Mouse (Mus musculus) forebrain, embryonic 11.5 days (tissue): ENCODE data around the gene Wnt9a. TPM values are rescaled to one million over a fixed set of nuclear protein-coding genes. Genes with fewer than 3 reads are reported as not detected.
A peak's percentile ranks its signal among the peaks of the same experiment; 100 is the strongest.

ENCODE experiments used
- ATAC-seq: fragments of 200-750 bp; cut with Nextera tagmentation; replicated peaks from 2 replicates; pipeline ENCODE4 v1.8.0; 2017; ENCODE audit warnings: moderate TSS enrichment; ENCODE audit not compliant: low FRiP score
- DNase-seq: peaks from one replicate; pipeline ENCODE4 v3.0.0-alpha.2; 2017; ENCODE audit warnings: low spot score
- H3K27ac ChIP-seq: fragments of 300-500 bp; sonication (generic); 2 replicates; pipeline ENCODE4 v1.5.1; 2014; ENCODE audit warnings: low read depth, low read length
- H3K27me3 ChIP-seq: fragments of 300-500 bp; sonication (generic); 2 replicates; pipeline ENCODE4 v1.6.1; 2014; ENCODE audit warnings: mild to moderate bottlenecking, low read length, mixed read lengths; ENCODE audit not compliant: control insufficient read depth, insufficient read depth
- H3K36me3 ChIP-seq: fragments of 300-500 bp; sonication (generic); 2 replicates; pipeline ENCODE4 v1.6.1; 2014; ENCODE audit warnings: mild to moderate bottlenecking, low read length, moderate library complexity, mixed read lengths; ENCODE audit not compliant: control insufficient read depth, insufficient read depth
- H3K4me1 ChIP-seq: fragments of 300-500 bp; sonication (generic); replicated peaks from 2 replicates; pipeline ENCODE4 v1.6.1; 2014; ENCODE audit warnings: low read length, mixed read lengths; ENCODE audit not compliant: control insufficient read depth, insufficient read depth
- H3K4me2 ChIP-seq: fragments of 300-500 bp; sonication (generic); 2 replicates; pipeline ENCODE4 v1.6.1; 2014; ENCODE audit warnings: low read depth, mild to moderate bottlenecking, low read length, moderate library complexity, mixed read lengths; ENCODE audit not compliant: severe bottlenecking
- H3K4me3 ChIP-seq: fragments of 300-500 bp; sonication (generic); 2 replicates; pipeline ENCODE4 v1.5.1; 2014; ENCODE audit warnings: low read depth, low read length
- H3K9ac ChIP-seq: fragments of 300-500 bp; sonication (generic); 2 replicates; pipeline ENCODE4 v1.6.1; 2014; ENCODE audit warnings: low read length
- H3K9me3 ChIP-seq: fragments of 300-500 bp; sonication (generic); 2 replicates; pipeline ENCODE4 v1.6.1; 2016; ENCODE audit warnings: low read length, mixed read lengths; ENCODE audit not compliant: control insufficient read depth
- WGBS: fragments of 180-500 bp; shearing (Covaris S2); extraction: QIAGEN DNeasy Blood & Tissue Kit; methylation state at CpG from one replicate; pipeline ENCODE4 v1.1.7; 2014; 5-methylcytosine and 5-hydroxymethylcytosine counted together
- polyA plus RNA-seq: library from polyadenylated mRNA; unstranded; fragments of >200 nt; fragmentation: Nextera tagmentation; extraction: Ambion mirVana; gene quantifications from 2 replicates; pipeline ENCODE4 v1.2.1, GENCODE M21; 2014

Wnt9a gene
- 4.3 and 4.7 TPM in 2 replicates for polyA plus RNA-seq

- H3K4me1 ChIP-seq: peaks cover 26% of the 10 kb centered on the region
- H3K36me3 ChIP-seq: no peaks in the 10 kb centered on the region
- H3K9ac ChIP-seq: peak within 1 kb of the TSS; percentile 64
- under 1% methylated on average over 107 of the region's 128 CpGs for WGBS
- H3K4me2 ChIP-seq: peak within 1 kb of the TSS; percentile 78
- DNase-seq (peak; percentile 83), ATAC-seq (peak; percentile 54)
- H3K9me3 ChIP-seq: no peaks in the 10 kb centered on the region
- H3K27me3 ChIP-seq: peaks cover 48% of the 10 kb centered on the region
- H3K4me3 ChIP-seq: peak within 1 kb of the TSS; percentile 55
- H3K27ac ChIP-seq: 0 out of 2 replicates have a peak within 1 kb of the TSS, but pooled peaks have one; percentile 18
Measured at GRCm38 (mm10) chr11:59306461-59307421, at the start of gene Wnt9a. Gene Wnt9a, plus strand, starts transcription at chr11:59306928.

DNA sequence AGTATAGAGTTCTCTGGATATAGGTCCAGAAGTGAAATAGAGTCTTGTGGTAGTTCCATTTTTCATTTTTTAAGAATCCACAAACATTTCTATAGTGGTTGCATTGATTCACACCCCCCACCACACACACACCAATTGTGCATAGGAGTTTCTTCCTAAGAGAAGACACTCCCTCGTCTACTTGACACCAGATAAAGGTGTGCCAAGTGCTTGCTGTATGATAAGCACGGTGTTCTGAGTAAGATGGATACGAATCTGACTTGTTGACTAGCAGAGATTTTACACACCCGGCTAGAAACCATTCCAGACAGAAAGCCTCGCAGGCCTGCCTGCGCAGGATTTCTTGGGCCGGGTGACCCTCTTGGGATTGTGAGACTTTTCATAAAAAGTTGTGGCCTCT is 47.1 kb upstream of the Wnt9a start:
- H3K4me1 ChIP-seq: peaks cover 12% of the 10 kb centered on the region; the same call in 1 of the 2 replicates
- no peak overlapping the region for H3K4me3 ChIP-seq
- H3K36me3 ChIP-seq: no peaks in the 10 kb centered on the region
- no peak overlapping the region for H3K27ac ChIP-seq
- no peak overlapping the region for H3K4me2 ChIP-seq
- 84% methylated on average over 7 of the region's 7 CpGs for WGBS
- H3K9me3 ChIP-seq: no peaks in the 10 kb centered on the region
- no peak overlapping the region for H3K9ac ChIP-seq
- no peak for DNase-seq
- no peak for ATAC-seq
- peaks cover 3% of the 10 kb centered on the region; the same call in 1 of the 2 replicates for H3K27me3 ChIP-seq

- peaks cover 14% of the 10 kb centered on the region for H3K27me3 ChIP-seq
- no peak overlapping the region for H3K9ac ChIP-seq
- H3K4me2 ChIP-seq: no peak overlapping the region
- H3K27ac ChIP-seq: no peak overlapping the region
- H3K4me1 ChIP-seq: peaks cover 13% of the 10 kb centered on the region; the same call in 1 of the 2 replicates
- no peaks in the 10 kb centered on the region for H3K9me3 ChIP-seq
- H3K36me3 ChIP-seq: no peaks in the 10 kb centered on the region
- H3K4me3 ChIP-seq: no peak overlapping the region
- DNase-seq (no peak), ATAC-seq (no peak)
- WGBS: 82% methylated on average over 10 of the region's 10 CpGs
Measured at GRCm38 (mm10) chr11:59260706-59261493, 45.8 kb upstream of the Wnt9a start.

DNA sequence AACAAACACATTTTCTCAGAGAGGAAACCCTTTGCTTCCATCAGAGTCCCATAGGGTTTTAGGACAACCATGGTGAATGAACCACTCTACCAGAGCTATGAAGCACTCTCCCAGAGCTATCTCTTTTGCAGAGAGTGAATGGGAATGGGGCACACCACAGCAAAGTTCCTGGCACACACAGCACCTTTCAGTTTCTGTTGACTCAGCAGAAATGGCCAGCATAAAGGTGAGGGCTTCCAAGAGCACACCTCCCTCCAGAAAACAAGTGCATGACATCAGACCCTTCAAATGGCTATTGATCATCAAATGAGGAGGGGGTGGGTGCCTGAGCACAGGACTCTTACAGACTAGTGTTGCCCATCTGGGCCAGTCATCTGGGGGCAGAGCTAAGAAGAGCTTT is 44.4 kb upstream of the Wnt9a start:
- DNase-seq (no peak), ATAC-seq (no peak)
- Histone ChIP-seq H3K9ac (no peak overlapping the region), H3K27me3 (peaks cover 25% of the 10 kb centered on the region), H3K4me1 (peaks cover 16% of the 10 kb centered on the region; the same call in 1 of the 2 replicates), H3K27ac (no peak overlapping the region), H3K4me2 (no peak overlapping the region), H3K36me3 (no peaks in the 10 kb centered on the region), H3K9me3 (no peaks in the 10 kb centered on the region), H3K4me3 (no peak overlapping the region)

DNA sequence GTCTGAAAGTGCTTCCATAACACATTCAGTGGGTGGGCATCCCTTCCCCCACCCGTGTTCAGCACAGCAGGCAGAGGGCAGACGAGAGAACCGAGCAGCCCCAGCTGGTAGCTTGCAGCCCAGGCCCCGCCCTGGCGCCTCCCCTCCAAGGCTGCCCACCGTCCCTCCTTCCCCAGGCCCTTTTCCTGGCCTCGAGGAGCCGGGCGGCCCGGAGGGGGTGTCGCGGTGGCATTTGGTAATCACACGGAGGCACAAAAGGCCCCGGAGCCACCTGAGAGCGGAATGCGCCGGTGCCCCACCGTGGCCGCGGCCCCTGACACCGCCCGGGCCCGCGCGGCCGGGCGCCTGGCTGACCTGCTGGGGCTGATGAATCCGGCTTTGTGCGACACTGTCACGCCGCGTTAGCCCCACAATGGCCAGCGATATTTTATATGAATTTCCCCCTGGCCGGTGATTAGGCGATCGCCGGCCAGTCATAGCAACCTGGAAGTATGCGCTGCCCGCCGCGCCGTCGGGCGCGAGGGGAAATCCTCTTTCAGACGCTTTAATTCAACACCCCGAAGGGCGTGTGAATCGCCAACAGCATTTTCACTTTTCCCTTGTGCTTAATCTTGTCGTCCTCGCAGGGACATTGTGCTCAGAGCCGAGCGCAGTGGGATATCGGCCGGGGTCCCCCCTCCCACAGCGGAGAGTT is 42.7 kb upstream of the Wnt9a start:
- H3K27me3 ChIP-seq: peaks cover 27% of the 10 kb centered on the region
- no peaks in the 10 kb centered on the region for H3K9me3 ChIP-seq
- WGBS: under 1% methylated on average over 55 of the region's 56 CpGs
- peak overlapping the region; percentile 78 for H3K4me2 ChIP-seq
- peak overlapping the region; percentile 64 for H3K27ac ChIP-seq
- no peaks in the 10 kb centered on the region for H3K36me3 ChIP-seq
- peak; percentile 77 for ATAC-seq
- peaks cover 16% of the 10 kb centered on the region; the same call in 1 of the 2 replicates for H3K4me1 ChIP-seq
- peak overlapping the region; percentile 39 for H3K4me3 ChIP-seq
- peak; percentile 85 for DNase-seq
- peak overlapping the region; percentile 63 for H3K9ac ChIP-seq

DNA sequence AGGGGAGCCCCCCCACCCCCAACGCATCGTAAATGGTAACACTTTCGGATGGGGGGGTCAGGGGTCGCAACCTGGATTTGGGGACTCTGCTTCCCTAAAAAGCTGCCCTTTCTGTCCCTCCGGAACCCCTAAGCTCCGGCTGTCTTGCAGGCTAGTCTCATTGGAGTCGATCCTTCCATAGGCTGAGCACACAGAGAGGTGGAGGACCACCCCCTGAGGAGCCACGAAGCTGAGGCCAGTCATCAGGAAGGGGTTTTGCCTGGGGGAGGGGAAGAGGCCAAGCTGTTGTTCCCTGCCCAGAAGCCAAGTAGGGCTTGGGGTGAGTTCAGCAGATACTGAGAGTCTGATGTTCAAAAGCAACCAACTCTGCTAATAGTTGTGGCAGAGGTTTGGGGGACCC is 42.1 kb upstream of the Wnt9a start:
- H3K27ac ChIP-seq: peak overlapping the region; percentile 48
- ATAC-seq: peak; percentile 53
- 1% methylated on average over 8 of the region's 8 CpGs for WGBS
- peak overlapping the region; percentile 78 for H3K4me2 ChIP-seq
- H3K4me3 ChIP-seq: peak overlapping the region; percentile 39
- H3K9me3 ChIP-seq: no peaks in the 10 kb centered on the region
- DNase-seq: no peak
- H3K4me1 ChIP-seq: peaks cover 16% of the 10 kb centered on the region; the same call in 1 of the 2 replicates
- H3K36me3 ChIP-seq: no peaks in the 10 kb centered on the region
- H3K9ac ChIP-seq: peak overlapping the region; percentile 63
- peaks cover 27% of the 10 kb centered on the region for H3K27me3 ChIP-seq

GRCm38 (mm10) chr11:59265154-59265813 is 41.4 kb upstream of the Wnt9a start:
- no peak for ATAC-seq
- no peak overlapping the region; the same call in 1 of the 2 replicates for H3K27ac ChIP-seq
- H3K9ac ChIP-seq: no peak overlapping the region
- H3K4me1 ChIP-seq: peaks cover 16% of the 10 kb centered on the region; the same call in 1 of the 2 replicates
- no peak for DNase-seq
- H3K9me3 ChIP-seq: no peaks in the 10 kb centered on the region
- H3K27me3 ChIP-seq: peaks cover 27% of the 10 kb centered on the region
- H3K4me3 ChIP-seq: no peak overlapping the region
- H3K36me3 ChIP-seq: no peaks in the 10 kb centered on the region
- no peak overlapping the region for H3K4me2 ChIP-seq
- 56% methylated on average over 8 of the region's 8 CpGs for WGBS
